Mouse (Mus musculus) C2C12 (cell line): Measurements from ENCODE around the gene Rab40c.

Experiments
- CEBPB ChIP-seq: IDR thresholded peaks from one replicate; pipeline ENCODE4 v1.6.1; 2011; ENCODE audit warnings: low read depth, mild to moderate bottlenecking, control low read depth, moderate library complexity
- CTCF ChIP-seq: IDR thresholded peaks from one replicate; pipeline ENCODE4 v1.5.1; 2011; ENCODE audit not compliant: control insufficient read depth, insufficient read depth, insufficient read length
- MAX ChIP-seq: IDR thresholded peaks from one replicate; pipeline ENCODE4 v1.6.1; 2011; ENCODE audit warnings: mild to moderate bottlenecking, control low read depth
- MYOD1 ChIP-seq: IDR thresholded peaks from one replicate; pipeline ENCODE4 v1.6.1; 2011; ENCODE audit warnings: low read depth; ENCODE audit not compliant: control insufficient read depth, insufficient read length
- MYOG ChIP-seq: IDR thresholded peaks from one replicate; pipeline ENCODE4 v1.6.1; 2011; ENCODE audit not compliant: control insufficient read depth, insufficient read length; ENCODE audit errors: extremely low read depth
- USF1 ChIP-seq: IDR thresholded peaks from one replicate; pipeline ENCODE4 v1.6.1; 2011; ENCODE audit warnings: low read depth, mild to moderate bottlenecking, control low read depth, moderate library complexity

- TF ChIP-seq CTCF (no peak), USF1 (no peak), CEBPB (no peak), MYOG (no peak), MAX (no peak), MYOD1 (no peak)
Observed at GRCm38 (mm10) chr17:25945517-25946155, 26.1 kb upstream of the Rab40c start.
